Mouse (Mus musculus) liver, embryonic 12.5 days (tissue): ENCODE measurements around the gene Prune2. TPM values are rescaled to one million over a fixed set of nuclear protein-coding genes. Genes with fewer than 3 reads are reported as not detected.

ENCODE experiments used
- ATAC-seq: fragments of 200-750 bp; cut with Nextera tagmentation; 2 replicates; pipeline ENCODE4 v1.8.0; 2017; ENCODE audit warnings: moderate number of reproducible peaks, mild to moderate bottlenecking, moderate library complexity
- H3K27ac ChIP-seq: fragments of 300-500 bp; sonication (generic); 2 replicates; pipeline ENCODE4 v1.5.1; 2016; ENCODE audit warnings: mild to moderate bottlenecking
- H3K27me3 ChIP-seq: fragments of 300-500 bp; sonication (generic); replicated peaks from 2 replicates; pipeline ENCODE4 v1.6.1; 2016; ENCODE audit warnings: mild to moderate bottlenecking, moderate library complexity
- H3K36me3 ChIP-seq: fragments of 300-500 bp; sonication (generic); 2 replicates; pipeline ENCODE4 v1.6.1; 2016; ENCODE audit warnings: mild to moderate bottlenecking, moderate library complexity
- H3K4me1 ChIP-seq: fragments of 300-500 bp; sonication (generic); 2 replicates; pipeline ENCODE4 v1.6.1; 2016
- H3K4me2 ChIP-seq: fragments of 300-500 bp; sonication (generic); 2 replicates; pipeline ENCODE4 v1.6.1; 2016; ENCODE audit warnings: mild to moderate bottlenecking, moderate library complexity
- H3K4me3 ChIP-seq: fragments of 300-500 bp; sonication (generic); 2 replicates; pipeline ENCODE4 v1.5.1; 2016; ENCODE audit warnings: mild to moderate bottlenecking, moderate library complexity
- H3K9ac ChIP-seq: fragments of 300-500 bp; sonication (generic); 2 replicates; pipeline ENCODE4 v1.6.1; 2016; ENCODE audit warnings: mild to moderate bottlenecking, moderate library complexity
- H3K9me3 ChIP-seq: fragments of 300-500 bp; sonication (generic); replicated peaks from 2 replicates; pipeline ENCODE4 v1.6.1; 2016; ENCODE audit warnings: mild to moderate bottlenecking, moderate library complexity
- WGBS: fragments of 180-500 bp; shearing (Covaris S2); methylation state at CpG from one replicate; pipeline ENCODE4 v1.1.7; 2016; ENCODE audit not compliant: insufficient replicate concordance; 5-methylcytosine and 5-hydroxymethylcytosine counted together
- polyA plus RNA-seq: library from polyadenylated mRNA; unstranded; fragments of >200 nt; fragmentation: Nextera tagmentation; extraction: Ambion mirVana; gene quantifications from 2 replicates; pipeline ENCODE4 v1.2.1, GENCODE M21; 2016

Gene Prune2
- polyA plus RNA-seq, 1 experiment from 2014 or later = 0.95 TPM

DNA sequence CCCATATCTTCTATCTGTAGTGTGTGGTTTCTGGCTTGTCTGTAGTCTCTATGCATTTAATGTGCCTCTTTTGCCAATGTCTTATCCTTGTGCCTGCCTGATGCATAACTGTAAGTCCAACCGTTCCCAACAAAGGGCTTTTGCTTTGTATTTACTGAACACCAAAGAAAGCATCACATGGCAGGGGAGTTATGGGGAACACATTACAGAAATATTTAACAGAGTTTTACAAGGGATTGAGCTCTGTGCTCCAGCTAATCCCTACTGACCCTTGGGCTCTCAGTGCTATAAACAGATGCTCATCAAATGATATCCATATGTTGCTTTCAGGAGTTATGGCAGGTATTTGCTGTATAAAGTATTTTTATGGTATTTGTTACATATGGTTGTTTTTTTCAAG lies 116.3 kb downstream of the Prune2 start:
- no peak for ATAC-seq
- H3K9me3 ChIP-seq = no peaks in the 10 kb centered on the region
- 60% methylated on average over 1 of the region's 1 CpGs for WGBS
- no peaks in the 10 kb centered on the region for H3K4me1 ChIP-seq
- no peak overlapping the region for H3K9ac ChIP-seq
- no peak overlapping the region for H3K4me2 ChIP-seq
- H3K27ac ChIP-seq = no peak overlapping the region
- H3K27me3 ChIP-seq = no peaks in the 10 kb centered on the region
- H3K4me3 ChIP-seq = no peak overlapping the region
- H3K36me3 ChIP-seq = no peaks in the 10 kb centered on the region

DNA sequence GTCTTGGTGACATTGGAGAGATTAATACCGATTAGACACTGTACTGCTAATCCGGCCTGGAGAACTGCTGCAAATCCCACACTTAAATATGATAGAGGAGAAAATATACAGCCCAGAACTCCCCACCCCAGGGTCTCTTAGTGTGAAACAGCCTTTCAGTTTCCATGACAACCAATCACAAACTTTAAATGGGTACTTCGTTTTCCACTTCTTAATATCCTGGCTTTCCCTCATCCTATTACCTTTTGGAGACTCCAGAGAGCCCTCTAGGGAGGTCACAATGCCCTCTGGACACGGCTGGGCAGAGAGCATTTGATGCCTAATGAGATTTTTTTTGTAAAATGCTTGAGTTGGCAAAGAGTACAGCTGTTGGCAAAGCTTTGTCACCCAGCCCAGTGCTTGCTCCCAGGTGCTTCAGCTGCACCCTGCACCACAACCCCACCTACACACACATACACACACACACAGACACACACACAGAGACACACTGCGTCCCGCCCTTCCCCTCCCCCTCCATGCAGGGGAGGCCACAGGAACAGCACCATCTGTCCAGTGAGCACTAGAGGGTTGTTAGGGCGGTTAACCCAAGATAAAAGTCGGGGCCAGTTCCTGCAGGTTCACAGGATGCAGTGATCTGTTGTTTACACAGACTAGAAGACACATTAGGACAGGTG lies 122.9 kb downstream of the Prune2 start:
- Histone ChIP-seq H3K9me3 (no peaks in the 10 kb centered on the region), H3K27me3 (no peaks in the 10 kb centered on the region), H3K36me3 (no peaks in the 10 kb centered on the region), H3K27ac (no peak overlapping the region), H3K4me3 (no peak overlapping the region), H3K4me1 (no peaks in the 10 kb centered on the region), H3K4me2 (no peak overlapping the region), H3K9ac (no peak overlapping the region)
- ATAC-seq = no peak
- 45% methylated on average over 8 of the region's 8 CpGs for WGBS

DNA sequence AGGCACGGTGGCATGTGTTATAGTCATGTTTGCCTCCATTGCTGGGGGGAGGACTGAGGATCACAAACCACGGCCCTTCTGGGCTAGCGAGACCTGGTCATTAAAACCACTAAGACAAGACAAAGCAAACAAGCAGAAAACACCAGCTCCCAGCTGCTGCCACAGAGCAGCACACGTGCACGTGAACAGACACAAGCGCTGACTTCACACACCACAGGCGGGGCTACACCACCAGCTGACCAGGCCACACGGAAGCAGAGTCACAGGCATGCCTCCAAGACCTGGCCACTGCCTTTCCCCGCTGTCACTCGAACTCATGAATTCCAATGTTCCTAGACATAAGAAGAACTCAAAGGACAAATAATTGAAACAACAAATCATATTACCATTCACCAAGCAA lies 125.5 kb downstream of the Prune2 start:
- Histone ChIP-seq H3K4me2 (no peak overlapping the region), H3K4me1 (no peaks in the 10 kb centered on the region), H3K36me3 (no peaks in the 10 kb centered on the region), H3K4me3 (no peak overlapping the region), H3K27ac (no peak overlapping the region), H3K9ac (no peak overlapping the region), H3K27me3 (no peaks in the 10 kb centered on the region), H3K9me3 (no peaks in the 10 kb centered on the region)
- 73% methylated on average over 10 of the region's 10 CpGs for WGBS
- no peak for ATAC-seq

DNA sequence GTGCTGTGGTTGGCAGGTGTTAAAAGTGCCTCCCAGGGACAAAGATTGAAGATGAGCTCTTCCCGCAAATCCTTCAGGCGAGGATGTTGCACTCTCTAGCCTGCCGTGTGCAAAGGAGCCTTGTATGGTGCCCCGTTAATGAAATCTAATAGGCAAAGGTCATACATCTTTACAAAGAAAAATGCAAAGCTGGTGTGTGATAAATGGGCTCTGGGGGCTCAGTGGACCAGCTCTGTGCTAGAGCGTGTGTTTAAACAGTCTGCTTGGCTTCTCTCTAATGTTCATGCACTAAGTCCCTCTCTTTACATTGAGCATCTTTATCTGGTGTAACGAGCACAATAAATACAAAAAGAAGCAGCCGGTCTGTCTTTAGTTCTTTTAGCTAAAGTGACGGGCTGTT lies 138.1 kb downstream of the Prune2 start:
- Histone ChIP-seq H3K27ac (no peak overlapping the region), H3K9ac (no peak overlapping the region), H3K4me2 (no peak overlapping the region), H3K27me3 (0 out of 2 replicates have a peak, but pooled peaks cover 4% of the 10 kb centered on the region), H3K4me1 (no peaks in the 10 kb centered on the region), H3K9me3 (no peaks in the 10 kb centered on the region), H3K4me3 (no peak overlapping the region), H3K36me3 (no peaks in the 10 kb centered on the region)
- WGBS = 60% methylated on average over 8 of the region's 8 CpGs
- ATAC-seq = no peak

DNA sequence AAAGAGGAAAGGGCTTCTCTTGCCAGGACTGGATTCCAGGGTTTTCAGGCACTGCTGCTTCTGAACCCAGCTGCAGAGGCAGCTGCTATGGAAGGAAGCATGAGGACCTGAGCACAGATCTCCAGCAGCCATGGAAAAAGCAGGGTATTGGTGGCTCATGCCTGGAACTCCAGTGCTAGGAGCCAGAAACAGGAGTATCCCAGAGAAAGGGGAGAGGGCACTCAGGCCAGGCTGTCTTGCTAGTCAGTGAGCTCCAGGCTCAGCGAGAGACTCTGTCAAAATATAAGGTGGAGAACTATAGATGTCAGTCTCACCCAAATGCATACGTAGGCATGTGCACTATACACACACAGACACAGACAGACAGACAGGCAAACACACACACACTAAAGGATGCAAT lies 140.4 kb downstream of the Prune2 start:
- Histone ChIP-seq H3K27ac (no peak overlapping the region), H3K36me3 (no peaks in the 10 kb centered on the region), H3K4me3 (no peak overlapping the region), H3K27me3 (0 out of 2 replicates have a peak, but pooled peaks cover 4% of the 10 kb centered on the region), H3K4me2 (no peak overlapping the region), H3K9ac (no peak overlapping the region), H3K9me3 (no peaks in the 10 kb centered on the region), H3K4me1 (no peaks in the 10 kb centered on the region)
- ATAC-seq = no peak
- 74% methylated on average over 2 of the region's 2 CpGs for WGBS

DNA sequence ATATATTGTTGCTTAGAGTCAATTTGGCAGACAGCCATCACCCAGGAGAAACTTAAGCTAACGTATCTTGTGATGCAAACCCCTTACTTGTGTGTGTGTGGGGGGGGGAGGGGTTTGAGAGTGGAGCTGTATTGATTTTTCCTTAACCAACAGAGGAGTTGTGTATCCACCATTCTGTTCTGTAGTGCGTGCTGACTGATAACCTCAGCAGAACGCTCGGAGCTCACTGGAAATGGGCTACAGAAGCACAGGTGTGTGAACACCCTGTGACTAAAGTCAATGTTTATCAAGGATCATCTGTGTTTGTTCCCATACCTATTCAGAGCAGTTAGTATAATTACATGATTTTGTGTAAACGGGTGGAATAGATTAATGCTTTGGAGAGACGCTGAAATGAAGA lies 141.3 kb downstream of the Prune2 start:
- no peaks in the 10 kb centered on the region for H3K4me1 ChIP-seq
- H3K9ac ChIP-seq = no peak overlapping the region
- no peaks in the 10 kb centered on the region for H3K9me3 ChIP-seq
- no peak for ATAC-seq
- 0 out of 2 replicates have a peak, but pooled peaks cover 4% of the 10 kb centered on the region for H3K27me3 ChIP-seq
- no peak overlapping the region for H3K4me3 ChIP-seq
- no peaks in the 10 kb centered on the region for H3K36me3 ChIP-seq
- H3K27ac ChIP-seq = no peak overlapping the region
- H3K4me2 ChIP-seq = no peak overlapping the region
- WGBS = 67% methylated on average over 6 of the region's 6 CpGs

DNA sequence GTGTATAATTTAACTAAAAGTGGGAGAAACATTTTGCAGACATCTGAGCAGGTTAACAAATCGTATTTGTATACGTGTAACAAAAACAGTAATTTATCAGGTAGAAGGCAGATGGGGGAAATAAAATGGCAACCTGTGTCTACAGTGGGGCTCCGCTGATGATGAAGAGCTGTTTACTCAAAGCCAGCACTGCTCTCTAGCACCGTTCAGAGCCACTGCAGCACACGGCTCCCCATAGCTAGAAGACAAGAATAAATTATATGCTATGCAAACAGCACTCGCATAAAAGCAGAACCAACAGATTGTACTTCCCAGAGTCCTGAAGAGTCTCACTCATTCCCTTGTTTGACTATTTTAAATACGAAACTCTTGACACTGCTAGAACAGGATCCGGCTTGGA lies 152.9 kb downstream of the Prune2 start:
- no peak overlapping the region for H3K27ac ChIP-seq
- H3K36me3 ChIP-seq = no peaks in the 10 kb centered on the region
- H3K4me3 ChIP-seq = no peak overlapping the region
- H3K9ac ChIP-seq = no peak overlapping the region
- H3K4me1 ChIP-seq = no peaks in the 10 kb centered on the region
- H3K27me3 ChIP-seq = no peaks in the 10 kb centered on the region
- H3K9me3 ChIP-seq = no peaks in the 10 kb centered on the region
- 66% methylated on average over 8 of the region's 8 CpGs for WGBS
- H3K4me2 ChIP-seq = no peak overlapping the region
- no peak for ATAC-seq

DNA sequence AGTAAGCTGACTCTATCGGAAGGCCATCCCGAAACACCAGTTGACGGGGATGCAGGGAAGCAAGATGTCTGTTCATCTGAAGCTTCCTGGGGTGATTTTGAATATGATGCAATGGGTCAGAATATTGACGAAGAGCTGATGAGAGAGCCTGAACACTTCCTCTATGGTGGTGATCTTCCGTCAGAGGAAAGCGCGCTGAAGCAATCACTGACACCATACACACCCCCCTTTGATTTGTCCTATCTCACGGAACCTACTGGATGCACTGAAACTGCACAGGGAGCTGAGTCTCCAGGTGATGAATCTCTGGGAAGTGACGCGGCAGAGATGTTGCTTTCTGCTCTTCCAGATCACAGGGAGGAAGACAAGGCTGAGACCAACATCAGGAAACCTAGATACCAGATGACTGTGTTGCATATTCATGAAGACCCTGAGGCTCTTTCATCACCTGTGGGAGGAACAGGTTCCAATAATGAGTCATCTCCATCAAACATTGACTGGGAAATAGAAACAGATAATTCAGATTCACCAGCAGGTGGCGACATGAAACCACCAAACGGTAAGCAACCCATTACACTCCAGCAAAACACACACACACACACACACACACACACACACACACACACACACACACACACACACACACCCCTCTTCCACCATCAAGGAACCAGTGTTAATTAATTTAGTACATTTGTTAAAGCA lies 168.3 kb downstream of the Prune2 start:
- H3K27me3 ChIP-seq = no peaks in the 10 kb centered on the region
- 55% methylated on average over 12 of the region's 12 CpGs for WGBS
- no peak overlapping the region for H3K9ac ChIP-seq
- no peaks in the 10 kb centered on the region for H3K36me3 ChIP-seq
- H3K9me3 ChIP-seq = no peaks in the 10 kb centered on the region
- H3K4me3 ChIP-seq = no peak overlapping the region
- H3K27ac ChIP-seq = no peak overlapping the region
- H3K4me2 ChIP-seq = no peak overlapping the region
- ATAC-seq = no peak
- H3K4me1 ChIP-seq = no peaks in the 10 kb centered on the region

DNA sequence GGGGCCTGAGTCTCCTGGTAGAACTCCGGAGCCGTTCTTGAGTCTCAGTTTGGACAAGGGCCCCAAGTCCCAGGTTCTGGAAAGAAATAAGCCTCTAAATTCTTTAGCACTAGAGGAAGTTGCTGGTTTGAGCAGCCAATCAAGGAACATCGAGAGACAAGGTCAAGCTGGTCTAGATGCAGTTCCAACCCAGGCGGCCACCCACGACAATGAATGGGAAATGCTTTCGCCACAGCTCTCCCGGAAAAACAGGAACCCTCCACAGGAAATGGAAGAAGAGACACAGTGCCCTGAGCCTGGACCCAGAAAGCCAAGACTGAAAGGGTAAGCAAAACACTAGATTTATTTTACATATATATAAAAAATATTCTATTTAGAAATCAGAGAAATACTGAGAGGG lies 169.5 kb downstream of the Prune2 start:
- ATAC-seq = no peak
- no peak overlapping the region for H3K4me3 ChIP-seq
- 39% methylated on average over 7 of the region's 7 CpGs for WGBS

DNA sequence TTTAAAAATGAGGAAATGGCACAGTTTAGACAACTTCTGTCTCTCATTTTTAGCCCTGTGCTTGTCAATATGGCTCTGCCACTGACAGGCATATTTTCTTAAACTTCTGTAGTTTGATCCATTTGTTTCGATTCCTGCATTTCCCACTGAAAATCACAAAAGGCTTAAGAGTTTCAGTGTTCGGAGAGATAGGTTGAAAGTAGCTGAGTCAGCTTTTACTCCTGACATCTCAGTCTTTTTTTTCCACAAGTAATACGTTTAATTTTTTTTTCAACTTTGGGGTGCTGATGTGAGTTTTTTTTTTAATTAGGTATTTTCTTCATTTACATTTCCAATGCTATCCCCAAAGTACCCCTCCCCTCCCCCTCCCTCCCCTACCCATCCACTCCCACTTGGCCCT lies 174.6 kb downstream of the Prune2 start:
- H3K27me3 ChIP-seq = no peaks in the 10 kb centered on the region; the same call in 1 of the 2 replicates
- WGBS = 66% methylated on average over 3 of the region's 3 CpGs
- no peak overlapping the region for H3K4me3 ChIP-seq
- H3K4me1 ChIP-seq = no peaks in the 10 kb centered on the region
- H3K9me3 ChIP-seq = no peaks in the 10 kb centered on the region
- no peak overlapping the region for H3K4me2 ChIP-seq
- no peak overlapping the region for H3K27ac ChIP-seq
- ATAC-seq = no peak
- no peak overlapping the region for H3K9ac ChIP-seq
- H3K36me3 ChIP-seq = no peaks in the 10 kb centered on the region

More for the DNA sequence above, 169.5 kb downstream of the Prune2 start:
- H3K27me3 ChIP-seq = no peaks in the 10 kb centered on the region
- H3K4me2 ChIP-seq = no peak overlapping the region
- no peaks in the 10 kb centered on the region for H3K4me1 ChIP-seq
- no peak overlapping the region for H3K9ac ChIP-seq
- no peaks in the 10 kb centered on the region for H3K9me3 ChIP-seq
- H3K27ac ChIP-seq = no peak overlapping the region
- no peaks in the 10 kb centered on the region for H3K36me3 ChIP-seq

DNA sequence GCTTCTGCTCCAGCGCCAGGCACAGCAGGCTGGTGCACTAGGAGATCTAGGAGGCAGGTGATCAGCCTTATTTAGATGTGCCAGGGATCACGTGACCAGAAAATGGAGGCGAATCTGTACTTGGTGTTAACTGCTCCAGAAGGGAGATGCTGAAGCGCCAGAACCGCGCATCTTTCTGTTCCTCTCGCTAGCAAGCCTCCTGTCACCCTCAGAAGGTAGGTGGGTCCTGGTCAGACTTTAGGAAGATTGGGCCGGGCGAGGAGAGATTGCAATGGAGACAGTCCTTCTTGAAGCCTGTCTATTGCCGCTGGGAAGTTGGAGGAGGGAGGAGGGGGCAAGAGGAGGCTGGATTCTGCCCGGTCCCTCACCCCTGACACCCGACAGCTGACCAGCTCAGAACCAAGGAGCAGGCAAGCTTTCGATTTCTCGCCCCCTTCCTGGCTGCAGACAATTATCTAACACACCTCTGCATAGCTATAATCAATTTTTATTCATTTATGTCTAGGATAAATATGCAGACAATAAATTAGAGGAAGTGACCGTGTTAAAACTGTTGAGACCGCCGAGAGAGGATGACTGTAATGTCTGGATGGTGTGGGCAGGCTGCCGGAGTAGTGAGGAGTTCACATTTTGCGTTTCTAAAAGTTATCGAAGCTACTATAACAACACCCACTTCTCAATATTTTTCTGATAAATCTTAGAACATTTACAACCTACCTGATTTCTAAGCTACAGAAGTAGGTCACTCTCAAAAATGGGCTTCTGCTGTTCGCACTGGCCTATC lies 181.0 kb downstream of the Prune2 start:
- peak overlapping the region; percentile 78 for H3K4me2 ChIP-seq
- H3K36me3 ChIP-seq = no peaks in the 10 kb centered on the region
- peaks cover 32% of the 10 kb centered on the region for H3K4me1 ChIP-seq
- WGBS = 10% methylated on average over 21 of the region's 21 CpGs
- peak overlapping the region; percentile 56 for H3K4me3 ChIP-seq
- no peaks in the 10 kb centered on the region for H3K9me3 ChIP-seq
- H3K27ac ChIP-seq = no peak overlapping the region
- no peak for ATAC-seq
- peaks cover 31% of the 10 kb centered on the region for H3K27me3 ChIP-seq
- peak overlapping the region; percentile 39; the same call in 1 of the 2 replicates for H3K9ac ChIP-seq

DNA sequence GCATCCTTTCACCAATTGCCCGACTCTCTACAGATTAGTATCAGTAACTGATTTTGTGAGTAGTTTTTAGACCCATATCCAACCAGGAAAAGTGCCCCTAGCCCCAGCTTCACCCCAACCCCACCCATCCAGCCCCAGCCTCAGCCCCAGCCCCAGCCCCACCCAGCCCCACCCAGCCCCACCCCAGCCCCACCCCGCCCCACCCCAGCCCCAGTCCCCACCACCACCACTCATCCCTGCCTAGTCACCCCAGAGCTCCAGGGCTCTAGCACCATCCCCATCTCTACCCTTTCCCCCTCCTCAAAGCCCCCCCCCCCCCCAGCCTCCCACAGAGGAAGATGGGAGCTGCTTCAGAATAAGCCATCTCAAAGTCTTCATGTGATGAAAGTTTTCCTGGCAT lies 181.7 kb downstream of the Prune2 start:
- WGBS = 31% methylated on average over 2 of the region's 2 CpGs
- peak overlapping the region; percentile 56 for H3K4me3 ChIP-seq
- H3K9ac ChIP-seq = no peak overlapping the region
- H3K4me1 ChIP-seq = peaks cover 32% of the 10 kb centered on the region
- no peaks in the 10 kb centered on the region for H3K36me3 ChIP-seq
- H3K9me3 ChIP-seq = no peaks in the 10 kb centered on the region
- H3K27me3 ChIP-seq = peaks cover 31% of the 10 kb centered on the region
- ATAC-seq = peak; percentile 59; the same call in 1 of the 2 replicates
- H3K4me2 ChIP-seq = peak overlapping the region; percentile 78
- H3K27ac ChIP-seq = no peak overlapping the region
